Mouse (Mus musculus): ENCODE results near the gene Arg2.
"Not testable (repeated sequence)": the region's sequence is repeated elsewhere in the genome, so short reads cannot be mapped to it uniquely, and the experiment has no call there.

Gene Arg2

DNA sequence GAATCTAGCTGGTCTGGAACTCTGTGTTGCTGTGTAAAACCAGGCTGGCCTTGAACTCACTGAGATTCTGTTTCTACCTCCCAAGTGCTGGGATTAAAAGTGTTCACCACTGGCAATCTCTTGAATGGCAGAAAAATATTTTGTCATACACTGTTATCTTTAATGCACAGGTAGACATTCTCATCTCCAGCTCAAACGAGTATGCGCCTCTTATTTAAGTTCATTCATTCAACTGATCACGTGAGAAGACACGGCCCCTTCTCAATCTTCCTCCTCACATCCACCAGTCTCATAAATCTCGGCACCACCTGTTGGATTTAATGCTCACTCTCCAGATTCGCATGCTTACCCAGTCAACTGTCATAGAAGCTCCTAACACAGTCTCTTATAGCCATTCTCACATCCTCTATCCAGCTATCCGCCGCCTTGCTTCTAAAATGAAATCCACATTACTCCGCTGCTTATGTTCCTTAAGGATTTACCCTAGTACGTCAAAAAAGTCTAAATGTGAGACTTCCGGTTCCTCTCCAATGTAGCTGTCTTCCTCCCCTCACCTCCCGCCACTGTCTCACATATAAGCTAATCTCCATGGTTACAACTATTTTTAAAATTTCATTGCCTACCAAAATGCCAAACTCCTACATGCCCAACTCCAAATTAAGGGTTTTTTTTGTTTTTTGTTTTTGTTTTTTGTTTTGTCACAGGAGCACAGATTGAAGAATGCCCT is 40.9 kb downstream of the Arg2 start:
- DNase-seq (ENCODE audit: low spot score), result no peak

DNA sequence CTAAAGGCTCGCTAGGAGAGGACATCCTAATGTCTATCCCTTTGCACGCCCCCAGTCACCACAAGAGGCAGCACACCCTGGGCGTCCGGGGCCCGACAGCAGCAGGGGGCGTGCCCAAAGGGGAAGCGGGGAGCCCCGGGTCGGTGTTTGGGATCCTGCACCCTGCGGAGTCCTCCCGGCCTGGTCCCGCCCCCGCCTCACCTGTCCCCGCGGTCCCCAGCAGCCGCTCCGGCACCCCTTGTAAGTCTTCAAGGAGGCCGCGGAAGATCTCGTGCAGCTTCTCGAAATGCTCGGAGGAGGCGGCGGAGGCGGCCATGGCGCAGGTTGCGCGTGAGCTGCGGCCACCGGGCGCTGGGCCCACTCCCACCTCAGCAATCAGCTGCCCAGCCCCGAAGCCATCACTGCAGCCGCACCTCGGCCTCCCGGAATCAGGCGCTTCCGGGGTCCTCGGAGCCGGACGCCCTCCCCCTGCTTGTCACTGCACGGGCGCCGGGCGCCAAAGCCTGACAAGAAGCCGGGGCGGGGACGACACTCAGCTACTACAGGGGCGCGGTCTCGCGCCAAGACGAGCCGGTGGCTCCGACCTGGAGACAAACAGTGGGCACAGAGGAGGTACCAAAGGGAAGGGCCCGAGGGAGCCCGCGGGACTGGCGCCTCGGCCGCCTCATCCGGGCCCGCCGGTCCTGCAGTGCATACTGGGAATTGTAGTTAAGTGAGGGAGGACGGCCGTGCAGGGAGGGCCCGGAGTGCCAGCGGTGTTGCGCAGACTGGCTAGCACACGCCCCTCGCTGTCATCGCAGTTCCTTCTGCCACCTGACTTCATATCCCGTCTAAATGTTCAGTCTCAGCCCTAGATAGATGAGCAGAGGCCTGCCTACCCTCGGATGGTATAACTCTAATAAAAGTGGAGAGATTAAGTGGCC is 41.7 kb downstream of the Arg2 start, which contains the start of gene Vti1b:
TSS of gene Vti1b (minus strand) at position 649 of the 923 bp plus-strand sequence.
- DNase-seq (ENCODE audit: low spot score), result peak; percentile 89

DNA sequence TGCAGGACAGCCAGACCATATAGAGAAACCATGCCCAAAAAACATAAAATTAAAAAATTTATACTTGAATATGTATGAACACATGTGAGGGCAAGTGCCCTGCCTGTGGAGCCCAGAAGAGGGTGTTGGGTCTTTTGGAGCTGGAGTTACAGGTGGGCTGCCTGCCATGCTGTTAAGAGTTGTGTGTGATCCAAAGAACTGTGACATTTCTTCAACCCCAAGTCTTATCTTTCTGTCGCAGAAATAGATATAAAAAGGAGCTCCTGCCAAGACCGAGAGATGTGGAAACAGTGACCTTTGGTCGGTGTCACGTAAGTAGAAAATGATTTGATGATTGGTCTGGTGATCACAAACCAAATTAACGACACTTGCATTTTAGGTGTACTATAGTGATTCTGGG is 43.1 kb downstream of the Arg2 start:
- DNase-seq (ENCODE audit: low spot score), result peak; percentile 10

DNA sequence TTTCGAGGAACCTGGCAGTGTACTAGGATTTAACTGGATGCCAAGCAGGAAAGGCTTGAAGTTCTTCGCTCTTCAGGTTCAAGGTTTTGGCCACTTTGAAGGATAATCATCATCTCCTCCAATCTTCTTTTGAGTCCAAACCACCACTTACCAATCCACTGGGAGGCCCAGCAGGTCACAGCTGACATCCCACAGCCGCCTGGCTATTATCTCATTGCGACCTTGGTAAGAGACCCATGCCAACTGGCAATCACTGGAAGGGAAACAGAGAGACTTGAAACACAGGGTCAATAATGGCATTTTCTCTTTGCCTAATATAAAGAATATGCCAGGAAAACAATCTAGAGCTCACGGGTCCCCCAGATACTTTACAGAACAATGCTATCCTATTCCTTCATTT is 45.4 kb downstream of the Arg2 start:
- no peak for DNase-seq (ENCODE audit: low spot score)

GRCm38 (mm10) chr12:79185160-79185559 is 54.6 kb downstream of the Arg2 start:
- DNase-seq (ENCODE audit: low spot score), result not testable (repeated sequence)

GRCm38 (mm10) chr12:79190931-79191673 is 60.5 kb downstream of the Arg2 start:
- DNase-seq (ENCODE audit: low spot score), result peak; percentile 71

DNA sequence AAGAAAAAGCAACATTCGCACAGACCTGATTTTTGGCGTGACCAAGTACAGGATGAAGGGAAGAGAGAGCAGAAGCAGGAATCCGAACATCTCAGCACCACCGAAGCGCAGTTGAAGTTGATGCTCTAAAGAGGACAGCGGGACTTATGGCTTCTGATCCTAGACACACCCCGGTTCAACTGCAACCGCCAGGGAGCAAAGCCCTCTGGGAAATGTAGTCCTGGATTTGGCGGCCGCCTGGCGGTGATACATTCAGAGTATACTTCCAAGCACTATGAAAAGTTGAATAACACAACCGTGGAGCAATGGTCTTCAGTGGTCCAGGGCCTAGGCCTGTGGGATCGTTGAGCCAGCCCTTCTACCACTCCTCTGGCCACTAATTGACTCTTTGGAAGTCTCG is 61.1 kb downstream of the Arg2 start:
- peak; percentile 80 for DNase-seq (ENCODE audit: low spot score)

DNA sequence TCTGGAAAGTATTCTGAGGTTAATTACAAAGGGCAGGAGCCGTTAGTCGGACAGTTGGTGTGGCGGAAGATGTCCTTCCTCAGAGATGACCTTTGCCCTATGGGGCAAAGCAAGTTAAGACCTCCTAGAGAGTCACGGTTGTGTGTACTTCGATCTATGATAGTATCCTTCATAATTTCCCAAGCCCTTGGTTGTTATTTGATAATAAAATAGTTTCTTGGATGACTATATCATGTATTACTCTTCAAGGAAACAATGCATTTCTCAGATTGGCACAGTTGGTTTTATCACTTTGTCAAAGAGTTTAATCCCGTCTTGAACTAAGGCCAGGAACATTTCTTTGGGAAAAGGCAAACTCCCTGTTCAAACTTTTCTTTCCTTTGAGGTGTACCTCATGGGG is 61.6 kb downstream of the Arg2 start, which contains the start of gene Rdh11:
TSS of gene Rdh11 (minus strand) at position 101 of the 400 bp plus-strand sequence.
- no peak for DNase-seq (ENCODE audit: low spot score)

DNA sequence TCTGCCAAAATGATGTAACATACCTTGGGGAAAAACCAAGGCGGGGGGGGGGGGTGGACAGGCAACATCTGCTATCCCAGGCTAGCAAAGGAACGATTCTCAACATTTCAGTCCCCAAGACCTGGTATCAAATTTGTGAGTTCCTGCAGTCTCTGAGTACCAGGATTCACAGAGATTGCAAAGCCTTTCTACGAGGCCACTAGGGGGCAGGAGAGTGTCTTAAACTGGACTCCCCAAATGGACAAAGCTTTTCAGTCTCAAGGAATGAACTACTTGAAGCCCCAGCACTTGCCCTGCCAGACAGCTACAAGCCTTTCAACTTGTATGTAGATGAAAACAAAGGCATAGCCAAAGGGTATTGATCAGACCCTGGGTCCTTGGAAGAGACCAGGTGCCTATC is 62.9 kb downstream of the Arg2 start:
- peak; percentile 86 for DNase-seq (ENCODE audit: low spot score)

GRCm38 (mm10) chr12:79197105-79197504 is 66.5 kb downstream of the Arg2 start:
- DNase-seq (ENCODE audit: low spot score), result no peak

GRCm38 (mm10) chr12:79201882-79202281 is 71.3 kb downstream of the Arg2 start:
- DNase-seq (ENCODE audit: low spot score), result no peak
